Mouse (Mus musculus): ENCODE results near the gene Slc25a33. TPM values are rescaled to one million over a fixed set of nuclear protein-coding genes. Genes with fewer than 3 reads are reported as not detected.
A peak's percentile ranks its signal among the peaks of the same experiment; 100 is the strongest.
"Not testable (repeated sequence)": the region's sequence is repeated elsewhere in the genome, so short reads cannot be mapped to it uniquely, and the experiment has no call there.

The Slc25a33 gene
- 19.1 and 20.3 TPM in 2 replicates for polyA plus RNA-seq (2016; fragmentation: Nextera tagmentation; extraction: Ambion mirVana)

GRCm38 (mm10) chr4:149774094-149774470 is at the start of gene Slc25a33:
TSS of gene Slc25a33 (minus strand) at chr4:149774277.
- peak; percentile 94 for DNase-seq (ENCODE audit: low spot score)
- peaks cover 38% of the 10 kb centered on the region for H3K4me1 ChIP-seq (replicated peaks)
- under 1% methylated on average over 51 of the region's 51 CpGs for WGBS
- peaks cover 32% of the 10 kb centered on the region for H3K27me3 ChIP-seq (ENCODE audit: insufficient read depth, poor library complexity, severe bottlenecking)
- no peaks in the 10 kb centered on the region for H3K36me3 ChIP-seq
- no peaks in the 10 kb centered on the region for H3K9me3 ChIP-seq
- H3K27ac ChIP-seq = peak within 1 kb of the TSS; percentile 94
- peak within 1 kb of the TSS; percentile 88 for H3K4me3 ChIP-seq

- Histone ChIP-seq H3K9me3 (no peaks in the 10 kb centered on the region), H3K4me1 (replicated peaks) (peaks cover 22% of the 10 kb centered on the region), H3K4me3 (no peak overlapping the region), H3K27ac (no peak overlapping the region; the same call in 1 of the 2 replicates), H3K27me3 (ENCODE audit: insufficient read depth, poor library complexity, severe bottlenecking) (no peaks in the 10 kb centered on the region), H3K36me3 (no peaks in the 10 kb centered on the region)
- no peak for DNase-seq (ENCODE audit: low spot score)
- 75% methylated on average over 7 of the region's 7 CpGs for WGBS
Measured at GRCm38 (mm10) chr4:149822586-149823196, 48.6 kb upstream of the Slc25a33 start.

- WGBS = 62% methylated on average over 9 of the region's 9 CpGs
- 0 out of 2 replicates have a peak overlapping the region, but pooled peaks have one; percentile 23 for H3K27ac ChIP-seq
Measured at GRCm38 (mm10) chr4:149822126-149822525, 48.0 kb upstream of the Slc25a33 start.

GRCm38 (mm10) chr4:149820569-149820968 is 46.5 kb upstream of the Slc25a33 start:
- Histone ChIP-seq H3K27ac (no peak overlapping the region), H3K36me3 (no peaks in the 10 kb centered on the region), H3K4me1 (replicated peaks) (peaks cover 22% of the 10 kb centered on the region), H3K4me3 (no peak overlapping the region), H3K27me3 (ENCODE audit: insufficient read depth, poor library complexity, severe bottlenecking) (no peaks in the 10 kb centered on the region), H3K9me3 (no peaks in the 10 kb centered on the region)
- 42% methylated on average over 6 of the region's 6 CpGs for WGBS
- DNase-seq (ENCODE audit: low spot score) = no peak

More at GRCm38 (mm10) chr4:149822126-149822525, 48.0 kb upstream of the Slc25a33 start:
- peaks cover 22% of the 10 kb centered on the region for H3K4me1 ChIP-seq (replicated peaks)
- no peak overlapping the region for H3K4me3 ChIP-seq
- no peaks in the 10 kb centered on the region for H3K36me3 ChIP-seq
- DNase-seq (ENCODE audit: low spot score) = peak; percentile 49
- no peaks in the 10 kb centered on the region for H3K9me3 ChIP-seq
- H3K27me3 ChIP-seq (ENCODE audit: insufficient read depth, poor library complexity, severe bottlenecking) = no peaks in the 10 kb centered on the region

- Histone ChIP-seq H3K9me3 (no peaks in the 10 kb centered on the region), H3K4me1 (replicated peaks) (peaks cover 21% of the 10 kb centered on the region), H3K4me3 (no peak overlapping the region), H3K27me3 (ENCODE audit: insufficient read depth, poor library complexity, severe bottlenecking) (no peaks in the 10 kb centered on the region), H3K27ac (no peak overlapping the region), H3K36me3 (no peaks in the 10 kb centered on the region)
- DNase-seq (ENCODE audit: low spot score) = no peak
- 67% methylated on average over 3 of the region's 3 CpGs for WGBS
Measured at GRCm38 (mm10) chr4:149819195-149819594, 45.1 kb upstream of the Slc25a33 start.

- H3K4me3 ChIP-seq = no peak overlapping the region
- WGBS = 89% methylated on average over 9 of the region's 9 CpGs
Measured at GRCm38 (mm10) chr4:149816598-149816997, 42.5 kb upstream of the Slc25a33 start.

GRCm38 (mm10) chr4:149815586-149815985 is 41.5 kb upstream of the Slc25a33 start:
- peaks cover 15% of the 10 kb centered on the region for H3K4me1 ChIP-seq (replicated peaks)
- no peak for DNase-seq (ENCODE audit: low spot score)
- no peak overlapping the region for H3K27ac ChIP-seq
- 91% methylated on average over 14 of the region's 14 CpGs for WGBS
- no peaks in the 10 kb centered on the region for H3K36me3 ChIP-seq
- H3K4me3 ChIP-seq = no peak overlapping the region
- no peaks in the 10 kb centered on the region for H3K9me3 ChIP-seq
- H3K27me3 ChIP-seq (ENCODE audit: insufficient read depth, poor library complexity, severe bottlenecking) = peaks cover 2% of the 10 kb centered on the region

More at GRCm38 (mm10) chr4:149816598-149816997, 42.5 kb upstream of the Slc25a33 start:
- Histone ChIP-seq H3K27me3 (ENCODE audit: insufficient read depth, poor library complexity, severe bottlenecking) (no peaks in the 10 kb centered on the region), H3K9me3 (no peaks in the 10 kb centered on the region), H3K27ac (no peak overlapping the region), H3K4me1 (replicated peaks) (peaks cover 20% of the 10 kb centered on the region), H3K36me3 (no peaks in the 10 kb centered on the region)
- no peak for DNase-seq (ENCODE audit: low spot score)

DNA sequence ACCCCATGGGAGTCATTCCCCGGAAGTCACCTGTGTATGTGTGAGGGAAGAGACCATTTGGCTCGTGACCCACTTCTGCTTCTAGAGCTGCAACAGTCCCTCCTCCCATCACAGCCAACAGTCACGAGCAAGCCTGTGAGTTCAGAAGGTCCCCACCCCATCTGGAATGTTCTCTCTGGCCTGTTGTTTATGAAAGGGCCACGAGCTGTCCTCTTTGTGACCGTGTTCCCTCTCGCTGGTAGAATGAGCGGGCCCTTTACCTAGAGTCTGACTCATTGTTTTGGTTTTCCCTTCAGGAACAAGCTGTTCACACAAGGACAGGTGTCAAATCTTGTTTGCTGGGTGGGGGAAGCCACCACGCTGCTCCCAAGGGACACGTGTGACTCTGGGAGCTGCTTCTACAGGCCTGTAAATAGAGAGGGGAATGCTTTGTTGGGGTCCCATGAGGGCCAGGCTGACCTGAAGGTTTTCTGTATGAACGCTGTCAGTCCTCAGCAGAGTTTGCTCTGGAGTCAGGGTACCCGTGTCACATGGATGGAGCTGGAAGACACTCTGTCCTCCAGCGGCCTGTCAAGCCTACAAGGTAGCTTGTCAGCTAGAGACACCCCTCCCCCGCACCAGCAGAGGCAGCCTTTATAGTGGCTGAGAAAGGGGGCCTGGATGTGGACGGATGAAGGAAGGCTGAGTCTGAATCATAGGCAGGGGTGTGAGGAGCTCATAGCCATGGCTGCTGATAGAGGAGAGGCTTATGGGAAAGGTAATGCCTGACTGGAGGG is 39.5 kb upstream of the Slc25a33 start:
- WGBS = 62% methylated on average over 14 of the region's 14 CpGs
- Histone ChIP-seq H3K36me3 (no peaks in the 10 kb centered on the region), H3K27me3 (ENCODE audit: insufficient read depth, poor library complexity, severe bottlenecking) (peaks cover 22% of the 10 kb centered on the region), H3K9me3 (no peaks in the 10 kb centered on the region), H3K27ac (peak overlapping the region; percentile 47; the same call in 1 of the 2 replicates), H3K4me3 (no peak overlapping the region), H3K4me1 (replicated peaks) (peaks cover 22% of the 10 kb centered on the region)
- no peak for DNase-seq (ENCODE audit: low spot score)

DNA sequence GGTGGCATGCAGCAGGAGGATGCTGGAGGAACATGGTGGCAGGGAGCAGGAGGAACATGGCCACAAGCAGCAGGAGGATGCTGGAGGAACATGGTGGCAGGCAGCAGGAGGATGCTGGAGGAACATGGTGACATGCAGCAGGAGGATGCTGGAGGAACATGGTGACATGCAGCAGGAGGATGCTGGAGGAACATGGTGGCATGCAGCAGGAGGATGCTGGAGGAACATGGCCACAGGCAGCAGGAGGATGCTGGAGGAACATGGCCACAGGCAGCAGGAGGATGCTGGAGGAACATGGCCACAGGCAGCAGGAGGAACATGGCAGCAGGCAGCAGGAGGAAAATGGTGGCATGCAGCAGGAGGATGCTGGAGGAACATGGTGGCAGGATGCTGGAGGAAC is 36.3 kb upstream of the Slc25a33 start:
- H3K27me3 ChIP-seq (ENCODE audit: insufficient read depth, poor library complexity, severe bottlenecking) = peaks cover 45% of the 10 kb centered on the region
- H3K4me3 ChIP-seq; DNase-seq (ENCODE audit: low spot score): not testable (repeated sequence)

DNA sequence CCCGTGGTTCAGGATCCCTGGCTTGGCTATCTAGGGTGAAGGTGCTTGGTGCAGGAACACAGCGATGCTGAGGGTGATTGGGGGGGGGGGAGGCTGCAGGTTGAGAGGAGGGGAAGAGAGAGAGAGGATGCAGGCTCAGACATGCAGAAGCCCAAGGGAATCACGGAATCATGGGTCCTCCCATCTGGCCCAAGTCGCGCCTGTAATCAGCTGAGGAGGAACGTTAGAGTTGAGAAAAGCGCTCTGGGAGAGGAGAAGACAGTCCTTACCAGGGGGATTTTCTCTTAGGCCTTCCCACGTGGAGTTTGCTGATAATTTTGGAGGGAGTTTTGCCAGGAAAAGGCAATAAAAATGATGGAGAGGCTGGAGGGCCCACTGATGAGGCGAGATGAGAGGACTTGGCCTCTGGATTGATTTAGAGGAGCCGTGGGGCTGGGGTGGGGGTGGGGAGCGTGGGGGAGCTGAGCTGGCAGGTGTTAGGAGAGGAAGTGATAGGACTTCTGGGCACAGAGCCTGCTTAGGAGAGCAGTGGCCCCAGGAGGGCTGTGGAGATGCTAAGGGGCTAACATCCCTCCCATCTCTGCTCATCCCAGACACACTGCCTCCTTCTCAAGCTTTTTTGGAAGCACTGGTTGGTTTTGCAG is 34.6 kb upstream of the Slc25a33 start:
- peaks cover 61% of the 10 kb centered on the region for H3K27me3 ChIP-seq (ENCODE audit: insufficient read depth, poor library complexity, severe bottlenecking)
- H3K9me3 ChIP-seq = no peaks in the 10 kb centered on the region
- no peaks in the 10 kb centered on the region for H3K36me3 ChIP-seq
- peaks cover 24% of the 10 kb centered on the region for H3K4me1 ChIP-seq (replicated peaks)
- no peak for DNase-seq (ENCODE audit: low spot score)
- H3K27ac ChIP-seq = peak overlapping the region; percentile 4; the same call in 1 of the 2 replicates
- whole genome bisulfite sequencing = 43% methylated on average over 11 of the region's 11 CpGs
- no peak overlapping the region for H3K4me3 ChIP-seq

More for the DNA sequence above, 36.3 kb upstream of the Slc25a33 start:
- H3K36me3 ChIP-seq, H3K9me3 ChIP-seq: not testable (repeated sequence)
- H3K4me1 ChIP-seq (replicated peaks) = peaks cover 30% of the 10 kb centered on the region
- H3K27ac ChIP-seq = peak overlapping the region; percentile 25; the same call in 1 of the 2 replicates

DNA sequence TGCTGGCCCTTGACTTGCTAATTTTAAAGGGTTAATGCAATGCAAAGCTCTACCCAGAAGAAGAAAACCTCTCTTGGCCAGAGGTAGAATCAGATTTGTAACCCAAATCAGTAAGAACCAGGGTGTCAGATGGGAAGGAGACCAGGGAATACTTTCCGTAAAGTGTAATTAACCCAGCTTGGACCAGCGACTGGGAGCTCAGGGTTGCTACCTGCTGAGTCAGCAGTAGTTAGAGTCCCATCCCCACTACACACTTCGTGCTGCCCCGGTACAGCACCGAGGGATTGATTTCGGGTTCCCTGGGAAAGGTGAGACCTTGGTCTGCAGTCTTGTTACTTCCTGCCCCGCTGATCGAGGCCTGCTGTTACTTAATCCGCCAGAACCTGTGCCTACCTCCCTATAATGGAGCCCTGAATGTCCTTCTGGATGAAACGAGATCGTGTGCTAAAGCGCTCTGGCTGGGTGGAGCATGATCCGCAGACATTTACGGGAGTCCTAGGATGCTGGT is 34.0 kb upstream of the Slc25a33 start:
- H3K4me3 ChIP-seq = no peak overlapping the region
- DNase-seq (ENCODE audit: low spot score) = no peak
- WGBS = 43% methylated on average over 14 of the region's 14 CpGs
- no peaks in the 10 kb centered on the region for H3K36me3 ChIP-seq
- no peaks in the 10 kb centered on the region for H3K9me3 ChIP-seq
- H3K4me1 ChIP-seq (replicated peaks) = peaks cover 21% of the 10 kb centered on the region
- peak overlapping the region; percentile 4; the same call in 1 of the 2 replicates for H3K27ac ChIP-seq
- H3K27me3 ChIP-seq (ENCODE audit: insufficient read depth, poor library complexity, severe bottlenecking) = peaks cover 67% of the 10 kb centered on the region

DNA sequence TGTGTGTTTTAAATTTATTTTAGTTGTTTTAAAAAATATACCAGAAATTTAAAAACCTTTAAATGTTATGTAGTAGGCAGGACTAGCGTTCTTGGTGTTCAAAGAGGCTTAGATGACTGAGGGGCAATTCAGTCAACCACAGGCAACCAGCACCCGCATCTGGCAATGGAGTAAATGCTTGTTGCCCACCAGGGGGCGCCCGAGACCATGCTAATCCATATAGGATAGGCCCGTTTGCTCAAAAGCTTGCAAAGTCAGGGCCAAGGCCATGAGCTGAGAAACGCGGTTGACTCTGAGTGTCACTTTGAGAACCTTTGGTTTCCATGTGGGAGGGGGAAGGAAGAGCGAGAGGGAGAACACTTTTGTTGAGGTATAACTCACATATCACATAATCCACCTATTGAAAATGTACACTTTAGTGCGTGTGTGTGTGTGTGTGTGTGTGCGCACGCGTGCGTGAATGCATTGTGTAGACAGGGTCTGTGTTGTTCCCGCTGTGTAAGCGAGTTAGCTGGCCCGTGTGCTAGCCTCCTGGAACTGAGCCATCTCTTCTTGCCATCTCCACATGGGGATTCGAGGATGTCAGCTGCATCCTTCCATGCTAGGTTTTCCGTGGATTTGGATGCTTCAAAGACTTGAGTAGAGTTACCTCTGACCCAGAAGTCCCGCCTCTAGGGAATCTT is 32.8 kb upstream of the Slc25a33 start:
- no peaks in the 10 kb centered on the region for H3K9me3 ChIP-seq
- H3K4me1 ChIP-seq (replicated peaks) = peaks cover 33% of the 10 kb centered on the region
- H3K4me3 ChIP-seq = no peak overlapping the region
- peak; percentile 92 for DNase-seq (ENCODE audit: low spot score)
- H3K27ac ChIP-seq = no peak overlapping the region
- H3K36me3 ChIP-seq = no peaks in the 10 kb centered on the region
- peaks cover 67% of the 10 kb centered on the region for H3K27me3 ChIP-seq (ENCODE audit: insufficient read depth, poor library complexity, severe bottlenecking)
- WGBS = 52% methylated on average over 19 of the region's 19 CpGs
